Mouse (Mus musculus) urinary bladder, postnatal 36 days (tissue): ENCODE data around the gene Idh3b.

Experiments used
- DNase-seq, 2 experiments: peaks; one replicate each; pipeline ENCODE4 v3.0.0; 2022; ENCODE audit warnings: low spot score in 2 of 2, mixed read lengths in 1 of 2

The Idh3b gene

GRCm38 (mm10) chr2:130283854-130284654 lies at the start of gene Idh3b:
Gene Idh3b, minus strand, starts transcription at chr2:130284547.
- peak; percentile 88 to 91 for DNase-seq

GRCm38 (mm10) chr2:130329502-130329901 lies 45.2 kb upstream of the Idh3b start:
- DNase-seq: no peak

GRCm38 (mm10) chr2:130327057-130327456 lies 42.7 kb upstream of the Idh3b start:
- no peak for DNase-seq

GRCm38 (mm10) chr2:130303014-130303413 lies 18.7 kb upstream of the Idh3b start:
- DNase-seq: no peak

- no peak for DNase-seq
Observed at GRCm38 (mm10) chr2:130297580-130297979, 13.2 kb upstream of the Idh3b start.

GRCm38 (mm10) chr2:130296134-130296745 lies 11.9 kb upstream of the Idh3b start:
- no peak for DNase-seq

GRCm38 (mm10) chr2:130295331-130296133 lies 11.2 kb upstream of the Idh3b start:
- DNase-seq: peak in 1 of 2 experiments; percentile 27

GRCm38 (mm10) chr2:130294936-130295277 lies 10.6 kb upstream of the Idh3b start, which contains the start of gene Ebf4:
Gene Ebf4, plus strand, starts transcription at chr2:130295169.
- peak in 1 of 2 experiments; percentile 26 for DNase-seq

- DNase-seq: no peak
Observed at GRCm38 (mm10) chr2:130294218-130294935, 10.0 kb upstream of the Idh3b start.

GRCm38 (mm10) chr2:130293486-130293885 lies 9.1 kb upstream of the Idh3b start:
- no peak for DNase-seq

GRCm38 (mm10) chr2:130293009-130293408 lies 8.7 kb upstream of the Idh3b start:
- DNase-seq: no peak

GRCm38 (mm10) chr2:130291434-130291833 lies 7.1 kb upstream of the Idh3b start:
- DNase-seq: peak; percentile 39 to 55

GRCm38 (mm10) chr2:130289086-130289485 lies 4.7 kb upstream of the Idh3b start:
- DNase-seq: no peak

- DNase-seq: no peak
Observed at GRCm38 (mm10) chr2:130280818-130281217, 3.5 kb downstream of the Idh3b start.

GRCm38 (mm10) chr2:130280224-130280623 lies 4.1 kb downstream of the Idh3b start:
- DNase-seq: no peak

- DNase-seq: no peak
Observed at GRCm38 (mm10) chr2:130279600-130280091, 4.7 kb downstream of the Idh3b start.

GRCm38 (mm10) chr2:130275649-130276048 lies 8.7 kb downstream of the Idh3b start:
- no peak for DNase-seq

- DNase-seq: no peak
Observed at GRCm38 (mm10) chr2:130274862-130275261, 9.5 kb downstream of the Idh3b start.

- DNase-seq: peak; percentile 99
Observed at GRCm38 (mm10) chr2:130274149-130274861, 10.0 kb downstream of the Idh3b start, which contains the start of gene Nop56. Gene Nop56, plus strand, starts transcription at chr2:130274430.

GRCm38 (mm10) chr2:130273732-130274131 lies 10.6 kb downstream of the Idh3b start:
- DNase-seq: peak in 1 of 2 experiments; percentile 29

- no peak for DNase-seq
Observed at GRCm38 (mm10) chr2:130268074-130268473, 16.3 kb downstream of the Idh3b start.
